In the genomic region with DNA sequence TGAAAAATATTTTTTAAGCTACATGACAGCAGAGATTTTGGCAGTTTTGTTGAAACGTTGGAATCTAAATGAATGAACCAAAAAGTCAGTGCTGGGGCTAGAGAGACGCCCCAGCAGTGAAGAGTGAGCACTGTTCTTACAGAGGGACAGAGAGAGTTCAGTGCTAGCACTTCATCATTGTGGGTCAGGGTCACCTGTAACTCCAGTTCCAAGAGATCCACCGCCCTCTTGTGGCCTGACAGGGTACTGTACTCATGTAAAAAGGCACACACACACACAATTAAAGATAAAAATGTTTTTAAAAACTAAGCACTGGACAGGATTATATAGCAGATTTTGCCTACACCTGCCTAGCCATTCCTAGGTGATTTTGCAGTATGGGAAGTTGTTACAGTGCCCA, we compare ENCODE assay signal across 8 mouse cellular contexts. TPM values are rescaled to one million over a fixed set of nuclear protein-coding genes. Genes with fewer than 3 reads are reported as not detected.
DNase-seq lines count a peak whose midpoint lies in the region; ATAC-seq lines count a peak whose summit lies in the region.

No protein-coding gene starts in this region.

- no peak for ATAC-seq in forebrain, embryonic 16.5 days
- ATAC-seq in liver, embryonic 11.5 days (replicated peaks; ENCODE audit: low FRiP score): no peak

- H3K27ac ChIP-seq in forebrain, embryonic 10.5 days: no peak overlapping the region
- H3K27ac ChIP-seq in forebrain, embryonic 16.5 days (ENCODE audit: low read length): no peak overlapping the region
- no peak overlapping the region for H3K27ac ChIP-seq in liver, embryonic 11.5 days (ENCODE audit: low read depth, low read length)

- no peaks in the 10 kb centered on the region for H3K9me3 ChIP-seq in forebrain, embryonic 10.5 days
- H3K9me3 ChIP-seq in forebrain, embryonic 16.5 days (ENCODE audit: control insufficient read depth, low read length): no peaks in the 10 kb centered on the region
- H3K9me3 ChIP-seq in liver, embryonic 11.5 days (ENCODE audit: control insufficient read depth, low read length): no peaks in the 10 kb centered on the region

- no peaks in the 10 kb centered on the region for H3K4me1 ChIP-seq in forebrain, embryonic 10.5 days
- no peaks in the 10 kb centered on the region for H3K4me1 ChIP-seq in forebrain, embryonic 16.5 days (replicated peaks; ENCODE audit: control insufficient read depth, insufficient read depth, low read length)
- no peaks in the 10 kb centered on the region for H3K4me1 ChIP-seq in liver, embryonic 11.5 days (replicated peaks; ENCODE audit: control insufficient read depth, insufficient read depth, low read length)

- no peaks in the 10 kb centered on the region for H3K27me3 ChIP-seq in forebrain, embryonic 10.5 days (ENCODE audit: poor library complexity, severe bottlenecking)
- H3K27me3 ChIP-seq in forebrain, embryonic 16.5 days (replicated peaks; ENCODE audit: control insufficient read depth, insufficient read depth, low read length): no peaks in the 10 kb centered on the region
- H3K27me3 ChIP-seq in liver, embryonic 11.5 days (replicated peaks; ENCODE audit: control insufficient read depth, insufficient read depth, low read length): no peaks in the 10 kb centered on the region

- no peak overlapping the region for H3K9ac ChIP-seq in forebrain, embryonic 16.5 days (replicated peaks; ENCODE audit: low read depth, low read length)
- no peak overlapping the region for H3K9ac ChIP-seq in liver, embryonic 11.5 days (ENCODE audit: low read depth, low read length)

- WGBS in forebrain, embryonic 10.5 days: 38% methylated on average over 3 of the region's 3 CpGs
- 43% methylated on average over 3 of the region's 3 CpGs for WGBS in forebrain, embryonic 16.5 days
- 36% methylated on average over 3 of the region's 3 CpGs for WGBS in liver, embryonic 11.5 days

- H3K4me2 ChIP-seq in forebrain, embryonic 16.5 days (ENCODE audit: low read length): no peak overlapping the region
- H3K4me2 ChIP-seq in liver, embryonic 11.5 days: no peak overlapping the region

- intact Hi-C loops in heart, postnatal 36 days (cut with DNase I): no loop called here

- peaks cover 54% of the 10 kb centered on the region for H3K36me3 ChIP-seq in forebrain, embryonic 10.5 days (replicated peaks)
- peaks cover 7% of the 10 kb centered on the region for H3K36me3 ChIP-seq in forebrain, embryonic 16.5 days (ENCODE audit: control insufficient read depth, insufficient read depth)
- peaks cover 6% of the 10 kb centered on the region for H3K36me3 ChIP-seq in liver, embryonic 11.5 days (ENCODE audit: control insufficient read depth, insufficient read depth, low read length)

- H3K4me3 ChIP-seq in forebrain, embryonic 10.5 days: no peak overlapping the region
- no peak overlapping the region for H3K4me3 ChIP-seq in forebrain, embryonic 16.5 days (replicated peaks; ENCODE audit: low read length)
- H3K4me3 ChIP-seq in liver, embryonic 11.5 days (ENCODE audit: low read depth, low read length): no peak overlapping the region

- peak; percentile 47 for DNase-seq in forebrain, embryonic 10.5 days (ENCODE audit: extremely low spot score, low spot score)
- DNase-seq in liver: peak; percentile 64
- no peak for DNase-seq in liver, embryonic 11.5 days (ENCODE audit: low spot score)
- DNase-seq in adrenal gland, adult 8-10 months: peak; percentile 34
- DNase-seq in heart, postnatal 36 days: peak; percentile 21 to 48
- DNase-seq in mesoderm, embryonic 11.5 days (ENCODE audit: low read depth, low spot score): peak; percentile 63
- peak; percentile 55 to 67 for DNase-seq in thymus, postnatal 36 days

RNA-seq across cellular contexts. Expression of a gene that starts 29.8 kb away (rescaled TPM):
- 11.9 and 13.3 TPM in 2 replicates for polyA plus RNA-seq in forebrain, embryonic 10.5 days (2016; fragmentation: Nextera tagmentation; extraction: Ambion mirVana)
- polyA plus RNA-seq in forebrain, embryonic 16.5 days (2015; fragmentation: Nextera tagmentation; extraction: Ambion mirVana): 25.0 and 25.4 TPM in 2 replicates
- 5.1 and 5.2 TPM in 2 replicates for polyA plus RNA-seq in liver, embryonic 11.5 days (2014; fragmentation: Nextera tagmentation; extraction: Ambion mirVana)
- 10 to 100 TPM; 37.0 to 46.5 (median 41.6) TPM for total RNA-seq in adrenal gland, adult 8-10 months (2022)
- 10 to 100 TPM; 38.4 TPM for total RNA-seq in heart, postnatal 36 days (2021)

RNA-seq across cellular contexts. Expression of a gene that starts 56.2 kb away (rescaled TPM):
- 31.9 and 33.5 TPM in 2 replicates for polyA plus RNA-seq in forebrain, embryonic 10.5 days (2016; fragmentation: Nextera tagmentation; extraction: Ambion mirVana)
- 59.3 and 71.0 TPM in 2 replicates for polyA plus RNA-seq in forebrain, embryonic 16.5 days (2015; fragmentation: Nextera tagmentation; extraction: Ambion mirVana)
- 17.5 and 18.7 TPM in 2 replicates for polyA plus RNA-seq in liver, embryonic 11.5 days (2014; fragmentation: Nextera tagmentation; extraction: Ambion mirVana)
- total RNA-seq in adrenal gland, adult 8-10 months (2022): 10 to 100 TPM; 24.7 to 42.5 (median 31.2) TPM
- total RNA-seq in heart, postnatal 36 days (2021): 10 to 100 TPM; 12.8 to 14.4 TPM
